Mouse (Mus musculus): ENCODE results near the gene Incenp.

GRCm38 (mm10) chr19:9837341-9837715, 62.0 kb downstream of the Incenp start:
- TF ChIP-seq POLR2A (IDR thresholded peaks at IDR 0.05; ENCODE audit: borderline replicate concordance, low read depth, low read length) (no peak), CTCF (IDR thresholded peaks at IDR 0.05; ENCODE audit: low read depth, low read length) (no peak)

Measured in bone marrow macrophage, adult 2 months (primary cell).